ENCODE assay signal across 22 mouse cellular contexts in the genomic region with DNA sequence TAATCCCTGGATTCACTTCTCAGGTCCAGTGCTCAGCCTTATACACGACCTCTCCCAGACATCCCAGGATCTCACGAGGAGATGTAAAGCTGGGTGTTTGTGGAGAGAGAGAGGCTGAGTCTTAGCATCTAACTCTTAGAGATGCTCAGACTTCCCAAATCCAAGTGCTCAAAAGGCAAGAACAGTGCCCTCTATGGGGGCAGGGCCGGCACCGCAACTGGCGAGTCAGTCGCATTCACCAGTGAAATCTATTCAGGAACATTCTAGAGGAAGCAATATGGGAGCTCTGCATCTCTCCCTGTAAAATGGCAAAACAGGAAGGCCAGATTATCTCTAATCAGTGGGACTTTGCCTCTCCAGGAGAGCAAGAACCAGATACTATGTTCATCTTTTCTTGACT.
DNase-seq lines count a peak whose midpoint lies in the region; ATAC-seq and TF ChIP-seq lines count a peak whose summit lies in the region.
"Had no signal": no experiment of that assay in that cellular context is flagged by ENCODE, and none has a peak within 500 bp of the region (broad histone marks: within the 10 kb centered on the region; RNA-seq: fewer than 3 reads in every experiment).

No protein-coding gene starts in this region.

- no peak for ATAC-seq in intestine, postnatal 0 days
- ATAC-seq in intestine, embryonic 16.5 days, result no peak
- ATAC-seq in lung, embryonic 14.5 days (ENCODE audit: insufficient read depth), result no peak
- ATAC-seq in inflammation-experienced regulatory T-cells, adult 6 months, result no peak

- TF ChIP-seq EP300 in ES-Bruce4 (IDR thresholded peaks at IDR 0.05; ENCODE audit: insufficient read depth, low read depth, low read length), result no peak

- H3K36me3 ChIP-seq in intestine, postnatal 0 days (ENCODE audit: control insufficient read depth, insufficient read depth), result no peaks in the 10 kb centered on the region; the same call in 1 of the 2 replicates
- no peaks in the 10 kb centered on the region for H3K36me3 ChIP-seq in intestine, embryonic 16.5 days (ENCODE audit: control insufficient read depth, insufficient read depth, low read length)
- no peaks in the 10 kb centered on the region for H3K36me3 ChIP-seq in lung, embryonic 14.5 days (ENCODE audit: insufficient read depth)
- no peaks in the 10 kb centered on the region for H3K36me3 ChIP-seq in ES-Bruce4 (ENCODE audit: control insufficient read depth, insufficient read depth, low read length, poor library complexity, severe bottlenecking)
- H3K36me3 ChIP-seq: hindbrain, embryonic 15.5 days had no signal

- no peaks in the 10 kb centered on the region for H3K9me3 ChIP-seq in intestine, postnatal 0 days (ENCODE audit: control insufficient read depth)
- no peaks in the 10 kb centered on the region for H3K9me3 ChIP-seq in intestine, embryonic 16.5 days (ENCODE audit: control insufficient read depth, low read length)
- no peaks in the 10 kb centered on the region for H3K9me3 ChIP-seq in lung, embryonic 14.5 days (ENCODE audit: low read depth, low read length)
- H3K9me3 ChIP-seq in ES-Bruce4 (replicated peaks; ENCODE audit: control insufficient read depth, insufficient read depth, low read length, poor library complexity, severe bottlenecking), result no peaks in the 10 kb centered on the region
- H3K9me3 ChIP-seq: embryonic facial prominence, embryonic 15.5 days; heart, embryonic 12.5 days; hindbrain, embryonic 15.5 days; limb, embryonic 13.5 days; megakaryocyte, embryonic 14.5 days had no signal

- no peak overlapping the region for H3K4me2 ChIP-seq in intestine, postnatal 0 days (replicated peaks; ENCODE audit: low read depth)
- no peak overlapping the region for H3K4me2 ChIP-seq in intestine, embryonic 16.5 days (ENCODE audit: low read depth, low read length)
- H3K4me2 ChIP-seq in lung, embryonic 14.5 days, result no peak overlapping the region
- H3K4me2 ChIP-seq: embryonic facial prominence, embryonic 15.5 days; heart, embryonic 12.5 days; hindbrain, embryonic 15.5 days; limb, embryonic 13.5 days had no signal

- H3K4me3 ChIP-seq in intestine, postnatal 0 days (ENCODE audit: low read depth, low read length), result no peak overlapping the region
- no peak overlapping the region for H3K4me3 ChIP-seq in intestine, embryonic 16.5 days (ENCODE audit: low read length)
- no peak overlapping the region for H3K4me3 ChIP-seq in lung, embryonic 14.5 days (ENCODE audit: low read depth, low read length)
- no peak overlapping the region for H3K4me3 ChIP-seq in ES-Bruce4 (ENCODE audit: low read depth, low read length)
- H3K4me3 ChIP-seq: embryonic facial prominence, embryonic 15.5 days; heart, embryonic 12.5 days; hindbrain, embryonic 15.5 days; limb, embryonic 13.5 days; megakaryocyte, embryonic 14.5 days had no signal

- WGBS in intestine, postnatal 0 days, result 87% methylated on average over 6 of the region's 6 CpGs
- WGBS in intestine, embryonic 16.5 days, result 92% methylated on average over 6 of the region's 6 CpGs
- 84% methylated on average over 6 of the region's 6 CpGs for WGBS in lung, embryonic 14.5 days

- no peaks in the 10 kb centered on the region for H3K4me1 ChIP-seq in intestine, postnatal 0 days (replicated peaks; ENCODE audit: control insufficient read depth, insufficient read depth, low read length)
- no peaks in the 10 kb centered on the region for H3K4me1 ChIP-seq in intestine, embryonic 16.5 days (ENCODE audit: control insufficient read depth, insufficient read depth, low read length)
- H3K4me1 ChIP-seq in lung, embryonic 14.5 days (ENCODE audit: insufficient read depth), result no peaks in the 10 kb centered on the region; the same call in 1 of the 2 replicates
- H3K4me1 ChIP-seq in ES-Bruce4 (ENCODE audit: control insufficient read depth, insufficient read depth, low read length), result no peaks in the 10 kb centered on the region
- H3K4me1 ChIP-seq: embryonic facial prominence, embryonic 15.5 days; hindbrain, embryonic 15.5 days; limb, embryonic 13.5 days had no signal

- 0 out of 2 replicates have a peak, but pooled peaks have one; percentile 25 for TF ChIP-seq CTCF in intestine, postnatal 0 days (IDR thresholded peaks at IDR 0.05; ENCODE audit: low read depth)
- TF ChIP-seq CTCF in lung, embryonic 14.5 days (IDR thresholded peaks at IDR 0.05; ENCODE audit: low read depth), result no peak
- TF ChIP-seq CTCF in ES-Bruce4 (IDR thresholded peaks at IDR 0.05; ENCODE audit: low read depth, low read length), result peak; percentile 64

- TF ChIP-seq POLR2A in ES-Bruce4 (IDR thresholded peaks at IDR 0.05; ENCODE audit: insufficient read depth, low read length), result no peak

- no peaks in the 10 kb centered on the region for H3K27me3 ChIP-seq in intestine, postnatal 0 days (replicated peaks; ENCODE audit: control insufficient read depth, insufficient read depth, low read length)
- H3K27me3 ChIP-seq in intestine, embryonic 16.5 days (replicated peaks; ENCODE audit: control insufficient read depth, insufficient read depth, low read length), result no peaks in the 10 kb centered on the region
- no peaks in the 10 kb centered on the region for H3K27me3 ChIP-seq in lung, embryonic 14.5 days (ENCODE audit: insufficient read depth, low read length)
- H3K27me3 ChIP-seq in ES-Bruce4 (ENCODE audit: control insufficient read depth, insufficient read depth, low read length, poor library complexity, severe bottlenecking), result no peaks in the 10 kb centered on the region
- H3K27me3 ChIP-seq: embryonic facial prominence, embryonic 15.5 days; heart, embryonic 12.5 days; hindbrain, embryonic 15.5 days; limb, embryonic 13.5 days; megakaryocyte, embryonic 14.5 days had no signal

- DNase-seq in lung, embryonic 14.5 days, result peak; percentile 13
- DNase-seq in lung, adult 18-20 months, result no peak
- DNase-seq in R1 (ENCODE audit: low read depth, low spot score), result peak; percentile 33
- DNase-seq in urinary bladder, postnatal 4 days (ENCODE audit: low spot score in 2 of 2), result no peak
- DNase-seq: adrenal gland, adult 2 months; cerebellum, adult 9-10 months; embryo, embryonic 11 days; heart, postnatal 14 days; kidney, adult 18-20 months; kidney, postnatal 36 days; layer of hippocampus, adult 9-11 months; midbrain, embryonic 14.5 days; thymus, postnatal 14 days had no signal

- no peak overlapping the region for H3K9ac ChIP-seq in intestine, postnatal 0 days (ENCODE audit: low read depth, low read length)
- no peak overlapping the region for H3K9ac ChIP-seq in intestine, embryonic 16.5 days (ENCODE audit: low read depth, low read length)
- H3K9ac ChIP-seq in lung, embryonic 14.5 days, result no peak overlapping the region
- H3K9ac ChIP-seq in ES-Bruce4 (ENCODE audit: low read depth, poor library complexity, severe bottlenecking), result no peak overlapping the region
- H3K9ac ChIP-seq: embryonic facial prominence, embryonic 15.5 days; heart, embryonic 12.5 days; hindbrain, embryonic 15.5 days; limb, embryonic 13.5 days had no signal

- no peak overlapping the region for H3K27ac ChIP-seq in intestine, postnatal 0 days (ENCODE audit: low read depth, low read length)
- H3K27ac ChIP-seq in intestine, embryonic 16.5 days (ENCODE audit: low read length), result no peak overlapping the region
- H3K27ac ChIP-seq in lung, embryonic 14.5 days (ENCODE audit: low read depth), result no peak overlapping the region
- no peak overlapping the region for H3K27ac ChIP-seq in ES-Bruce4 (ENCODE audit: insufficient read depth, low read length)
- H3K27ac ChIP-seq: embryonic facial prominence, embryonic 15.5 days; hindbrain, embryonic 15.5 days; limb, embryonic 13.5 days had no signal

Comparison
In these comparisons a context has a peak if more than half of its experiments do, and no peak if none do; other contexts are left out.
1. DNase-seq: peak in lung, embryonic 14.5 days (single experiment) and R1 (single experiment); none in lung, adult 18-20 months (0 of 2) and urinary bladder, postnatal 4 days (0 of 2).